Mouse (Mus musculus): ENCODE measurements around the gene Rex1bd.

Gene Rex1bd

GRCm38 (mm10) chr8:70489576-70489975, 17.0 kb downstream of the Rex1bd start:
- in situ Hi-C loops (cut with MboI; ENCODE audit: low pct_unique_long_range_greater_than_20kb in 1 of 2, low sequenced_read_pairs in 2 of 2, unreplicated experiment in 1 of 2) = no loop called here

GRCm38 (mm10) chr8:70488931-70489470, 17.6 kb downstream of the Rex1bd start:
- in situ Hi-C loops (cut with MboI; ENCODE audit: low pct_unique_long_range_greater_than_20kb in 1 of 2, low sequenced_read_pairs in 2 of 2, unreplicated experiment in 1 of 2) = no loop called here

- in situ Hi-C loops (cut with MboI; ENCODE audit: low pct_unique_long_range_greater_than_20kb in 1 of 2, low sequenced_read_pairs in 2 of 2, unreplicated experiment in 1 of 2) = no loop called here
Measured at GRCm38 (mm10) chr8:70487993-70488796, 18.4 kb downstream of the Rex1bd start.

- in situ Hi-C loops (cut with MboI; ENCODE audit: low pct_unique_long_range_greater_than_20kb in 1 of 2, low sequenced_read_pairs in 2 of 2, unreplicated experiment in 1 of 2) = no loop called here
Measured at GRCm38 (mm10) chr8:70486941-70487520, 19.5 kb downstream of the Rex1bd start, which contains the start of gene Tmem59l. Gene Tmem59l (minus strand): TSS chr8:70487358.

GRCm38 (mm10) chr8:70486191-70486681, 20.3 kb downstream of the Rex1bd start:
- in situ Hi-C loops (cut with MboI; ENCODE audit: low pct_unique_long_range_greater_than_20kb in 1 of 2, low sequenced_read_pairs in 2 of 2, unreplicated experiment in 1 of 2) = no loop called here

GRCm38 (mm10) chr8:70482943-70483342, 23.6 kb downstream of the Rex1bd start:
- in situ Hi-C loops (cut with MboI; ENCODE audit: low pct_unique_long_range_greater_than_20kb in 1 of 2, low sequenced_read_pairs in 2 of 2, unreplicated experiment in 1 of 2) = no loop called here

GRCm38 (mm10) chr8:70481908-70482307, 24.6 kb downstream of the Rex1bd start:
- in situ Hi-C loops (cut with MboI; ENCODE audit: low pct_unique_long_range_greater_than_20kb in 1 of 2, low sequenced_read_pairs in 2 of 2, unreplicated experiment in 1 of 2) = no loop called here

- in situ Hi-C loops (cut with MboI; ENCODE audit: low pct_unique_long_range_greater_than_20kb in 1 of 2, low sequenced_read_pairs in 2 of 2, unreplicated experiment in 1 of 2) = no loop called here
Measured at GRCm38 (mm10) chr8:70477269-70477982, 29.1 kb downstream of the Rex1bd start.

GRCm38 (mm10) chr8:70476333-70477268, 30.0 kb downstream of the Rex1bd start, which contains the start of gene Klhl26:
Gene Klhl26 (minus strand): TSS chr8:70476968.
- in situ Hi-C loops (cut with MboI; ENCODE audit: low pct_unique_long_range_greater_than_20kb in 1 of 2, low sequenced_read_pairs in 2 of 2, unreplicated experiment in 1 of 2) = no loop called here

GRCm38 (mm10) chr8:70471856-70472255, 34.7 kb downstream of the Rex1bd start:
- in situ Hi-C loops (cut with MboI; ENCODE audit: low pct_unique_long_range_greater_than_20kb in 1 of 2, low sequenced_read_pairs in 2 of 2, unreplicated experiment in 1 of 2) = no loop called here

- in situ Hi-C loops (cut with MboI; ENCODE audit: low pct_unique_long_range_greater_than_20kb in 1 of 2, low sequenced_read_pairs in 2 of 2, unreplicated experiment in 1 of 2) = no loop called here
Measured at GRCm38 (mm10) chr8:70469938-70470337, 36.6 kb downstream of the Rex1bd start.

GRCm38 (mm10) chr8:70469295-70469916, 37.1 kb downstream of the Rex1bd start:
- in situ Hi-C loops (cut with MboI; ENCODE audit: low pct_unique_long_range_greater_than_20kb in 1 of 2, low sequenced_read_pairs in 2 of 2, unreplicated experiment in 1 of 2) = no loop called here

GRCm38 (mm10) chr8:70468733-70469132, 37.8 kb downstream of the Rex1bd start:
- in situ Hi-C loops (cut with MboI; ENCODE audit: low pct_unique_long_range_greater_than_20kb in 1 of 2, low sequenced_read_pairs in 2 of 2, unreplicated experiment in 1 of 2) = no loop called here

GRCm38 (mm10) chr8:70467907-70468306, 38.6 kb downstream of the Rex1bd start:
- in situ Hi-C loops (cut with MboI; ENCODE audit: low pct_unique_long_range_greater_than_20kb in 1 of 2, low sequenced_read_pairs in 2 of 2, unreplicated experiment in 1 of 2) = no loop called here

- in situ Hi-C loops (cut with MboI; ENCODE audit: low pct_unique_long_range_greater_than_20kb in 1 of 2, low sequenced_read_pairs in 2 of 2, unreplicated experiment in 1 of 2) = no loop called here
Measured at GRCm38 (mm10) chr8:70467229-70467725, 39.3 kb downstream of the Rex1bd start.

GRCm38 (mm10) chr8:70466771-70467170, 39.8 kb downstream of the Rex1bd start:
- in situ Hi-C loops (cut with MboI; ENCODE audit: low pct_unique_long_range_greater_than_20kb in 1 of 2, low sequenced_read_pairs in 2 of 2, unreplicated experiment in 1 of 2) = no loop called here

GRCm38 (mm10) chr8:70466305-70466704, 40.2 kb downstream of the Rex1bd start:
- in situ Hi-C loops (cut with MboI; ENCODE audit: low pct_unique_long_range_greater_than_20kb in 1 of 2, low sequenced_read_pairs in 2 of 2, unreplicated experiment in 1 of 2) = no loop called here

All from mouse embryonic stem cell (cell line).